Mouse (Mus musculus): ENCODE results near the gene Ggn.
"Not testable (repeated sequence)": the region's sequence is repeated elsewhere in the genome, so short reads cannot be mapped to it uniquely, and the experiment has no call there.

Gene Ggn

DNA sequence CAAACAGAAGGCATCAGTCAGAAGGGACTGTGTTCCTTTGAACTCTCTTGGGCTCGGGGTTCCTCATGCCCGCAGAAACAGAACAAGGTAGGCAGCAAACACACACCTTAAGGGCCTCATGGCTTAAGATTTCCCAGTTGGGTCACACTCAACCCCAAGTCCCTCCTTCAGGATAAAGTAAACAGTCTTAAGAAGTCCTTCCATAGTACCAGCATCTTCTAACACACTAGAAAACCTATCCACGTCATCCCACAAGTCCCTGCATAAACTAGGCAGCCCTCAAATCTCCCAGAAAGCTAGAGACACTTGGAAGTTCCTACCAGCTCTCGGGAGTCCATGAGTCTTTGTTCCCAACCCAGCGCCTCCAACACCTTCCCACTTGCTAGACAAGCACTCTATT is 7.7 kb upstream of the Ggn start:
- no peak for DNase-seq (ENCODE audit: low spot score in 2 of 2)

DNA sequence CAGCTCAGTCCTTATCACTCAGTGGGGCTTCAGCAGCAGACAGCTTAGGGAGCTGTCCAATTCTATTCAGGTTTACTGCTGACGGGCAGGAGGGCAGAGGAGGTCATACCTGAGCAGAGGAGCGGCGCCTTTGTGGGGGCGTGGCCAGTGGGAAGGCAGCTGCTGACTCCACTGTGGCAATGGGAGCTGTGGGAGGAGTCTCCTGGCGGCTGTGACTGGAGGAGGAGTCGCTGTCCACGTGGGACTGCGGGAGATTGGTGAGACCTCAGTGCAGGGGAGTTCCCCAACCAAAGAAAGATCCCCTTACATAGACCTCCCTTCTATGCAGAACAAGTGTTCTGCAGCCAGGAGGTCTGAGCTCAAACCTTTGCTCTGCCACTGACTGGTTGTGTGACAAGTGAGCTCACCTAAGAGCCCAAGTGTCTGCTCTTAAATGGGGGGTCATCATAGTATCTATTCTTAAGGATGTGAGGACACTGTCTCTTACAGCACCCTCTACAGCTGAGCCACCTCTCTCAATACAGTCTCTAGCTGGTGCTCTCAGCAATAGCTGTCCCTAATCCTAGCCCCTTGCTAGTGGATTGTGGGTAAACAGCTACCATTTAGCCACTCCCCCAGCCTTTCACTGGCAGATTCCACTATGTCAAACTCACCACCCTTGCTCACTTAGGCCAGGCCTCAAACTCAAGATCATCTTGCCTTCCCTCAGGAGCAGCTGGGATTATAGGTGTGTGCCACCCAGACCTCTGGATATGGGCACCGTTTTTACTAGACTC is 7.1 kb upstream of the Ggn start:
- DNase-seq (ENCODE audit: low spot score in 2 of 2), result no peak

DNA sequence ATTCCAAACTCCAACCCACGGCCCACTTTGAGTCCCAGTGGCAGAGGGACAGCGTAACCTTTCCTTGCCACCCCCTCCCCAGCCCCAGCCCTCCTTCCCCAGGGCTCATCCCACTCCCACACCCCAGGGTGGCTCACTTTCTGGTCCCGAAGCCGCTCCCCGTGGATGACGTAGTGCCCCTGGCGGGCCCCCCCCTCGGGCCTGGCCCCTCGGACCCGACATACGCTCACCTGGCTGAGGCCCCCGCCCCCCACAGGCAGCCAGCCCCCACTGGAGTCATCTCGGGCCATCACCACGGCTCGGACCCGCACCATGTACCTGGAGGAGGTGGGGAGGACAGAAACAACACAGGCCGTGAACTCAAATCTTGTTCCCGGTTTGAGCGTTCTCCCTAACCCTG is 2.4 kb upstream of the Ggn start:
- DNase-seq (ENCODE audit: low spot score in 2 of 2), result no peak

DNA sequence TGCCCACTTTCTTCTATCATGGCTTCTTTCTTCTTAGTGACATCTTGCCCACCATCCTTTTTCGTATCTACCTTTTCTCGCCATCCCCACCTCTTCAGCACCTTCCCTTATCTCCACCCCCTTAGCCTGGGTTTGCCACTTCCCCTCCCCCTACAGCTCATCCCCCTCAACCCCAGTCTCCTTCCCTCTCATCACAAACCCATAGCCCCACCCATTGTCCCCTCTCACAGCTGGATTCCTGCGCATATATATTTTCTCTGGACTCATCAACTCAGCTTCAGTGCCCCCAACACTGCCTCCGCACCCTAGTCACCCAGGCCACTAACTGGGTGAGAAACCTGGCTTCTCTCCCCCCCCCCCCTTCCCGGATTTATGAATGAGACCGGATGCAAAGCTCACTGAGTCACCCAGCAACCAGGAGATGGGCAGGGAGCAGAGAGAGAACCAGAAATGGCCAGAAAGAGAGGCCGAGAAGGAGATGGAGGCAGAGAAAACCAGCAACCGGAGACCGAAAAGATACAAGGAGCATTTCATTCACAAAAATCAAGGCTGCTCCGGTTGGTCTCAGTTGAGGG is 1.8 kb upstream of the Ggn start:
- DNase-seq (ENCODE audit: low spot score in 2 of 2), result no peak

DNA sequence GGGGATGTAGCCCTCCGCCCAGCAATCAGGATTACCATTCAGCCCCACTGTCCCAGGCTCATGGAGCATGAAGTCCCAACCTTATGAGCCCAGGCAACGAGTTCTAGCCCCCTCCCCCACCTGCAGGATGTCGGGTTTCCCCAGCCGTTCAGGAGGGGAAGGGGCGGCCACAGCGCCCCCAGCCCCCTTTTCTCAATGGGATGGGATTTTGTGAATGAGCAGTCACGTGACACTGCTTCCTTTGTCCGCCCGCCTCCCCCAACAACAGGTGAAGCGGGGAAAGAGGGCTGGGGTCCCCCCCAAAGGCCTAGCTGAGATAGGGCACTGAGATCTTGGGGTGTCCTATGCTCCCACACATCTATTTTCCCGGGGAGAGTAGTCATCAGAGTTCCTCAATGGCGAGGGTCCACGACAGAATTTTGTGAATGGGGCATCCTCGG is 1.2 kb upstream of the Ggn start:
- no peak for DNase-seq (ENCODE audit: low spot score in 2 of 2)

DNA sequence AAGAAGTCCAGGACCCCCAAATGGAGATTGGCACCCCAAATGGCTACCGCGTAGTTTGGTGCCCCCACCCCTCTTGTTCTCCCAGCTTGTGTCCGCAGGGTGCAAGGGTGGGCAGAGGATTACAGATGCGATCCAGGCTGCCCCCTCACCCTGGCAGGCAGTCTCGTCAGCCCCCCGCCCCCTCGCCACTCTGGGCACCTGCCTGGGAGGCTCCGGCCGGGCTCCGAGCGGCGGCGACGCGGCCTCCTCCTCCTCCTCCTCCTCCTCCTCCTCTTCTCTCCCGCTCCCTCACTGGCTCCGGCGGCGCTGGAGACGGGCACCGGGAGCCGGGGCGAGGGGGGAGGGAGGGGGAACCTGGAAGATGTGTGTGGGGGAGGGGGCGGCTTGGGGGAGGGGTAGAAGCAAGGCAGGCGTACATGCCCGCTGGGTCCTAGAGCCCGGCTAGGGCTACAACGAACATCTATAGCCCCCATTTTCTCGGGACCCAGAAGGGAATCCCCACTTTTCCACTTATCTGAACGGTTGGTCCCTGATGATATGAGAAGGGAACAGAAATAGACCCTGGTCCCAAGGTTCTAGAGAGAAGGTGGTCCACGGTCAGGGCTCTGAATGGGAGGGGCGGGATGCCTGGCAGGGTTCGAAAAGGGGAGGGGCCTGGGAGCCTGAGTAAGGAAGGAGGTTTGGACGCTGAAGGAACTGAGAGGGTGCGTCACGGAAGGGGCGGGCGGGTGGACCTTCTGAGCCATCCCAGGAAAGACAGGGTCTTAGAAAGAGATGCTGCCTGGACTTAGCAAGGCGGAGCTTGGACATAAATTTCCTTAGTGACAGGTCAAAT is 562 bp upstream of the Ggn start:
- peak in 1 of 2 experiments; percentile 83 for DNase-seq (ENCODE audit: low spot score in 2 of 2)

DNA sequence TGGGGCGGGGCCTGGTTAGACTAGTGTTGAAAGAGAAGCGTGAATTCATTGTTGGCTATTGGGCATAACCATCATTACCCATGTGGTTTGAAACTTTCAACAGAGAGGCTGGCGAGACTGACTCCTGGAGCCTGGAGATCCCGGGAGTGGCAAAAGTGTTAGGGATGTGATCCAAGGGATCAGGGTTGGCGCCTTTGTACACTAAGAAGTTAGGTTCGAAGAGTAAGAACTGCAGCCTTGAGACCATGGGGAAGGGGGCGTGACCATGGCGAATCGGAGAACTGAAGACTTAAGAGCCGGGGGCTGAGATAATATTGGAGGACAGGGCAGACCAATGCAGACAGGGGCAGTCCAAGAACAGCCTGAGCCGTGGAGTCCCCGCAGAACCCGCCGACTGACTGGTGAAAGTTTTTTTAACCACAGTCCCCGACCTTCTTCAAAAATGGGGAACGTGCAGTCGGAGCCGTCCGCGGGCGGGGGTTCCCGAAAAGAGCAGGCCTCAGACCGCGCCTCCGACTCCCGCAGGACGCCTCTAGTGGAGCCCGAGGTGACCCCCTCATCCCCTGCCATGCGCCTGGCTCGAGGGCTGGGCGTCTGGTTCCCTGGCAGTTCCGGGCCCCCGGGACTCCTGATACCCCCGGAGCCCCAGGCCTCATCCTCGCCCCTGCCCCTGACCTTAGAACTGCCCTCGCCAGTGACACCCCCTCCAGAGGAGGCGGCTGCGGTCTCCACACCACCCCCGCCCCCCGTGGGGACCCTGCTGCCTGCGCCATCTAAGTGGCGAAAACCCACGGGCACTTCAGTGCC is 948 bp downstream of the Ggn start:
- DNase-seq (ENCODE audit: low spot score in 2 of 2), result no peak

DNA sequence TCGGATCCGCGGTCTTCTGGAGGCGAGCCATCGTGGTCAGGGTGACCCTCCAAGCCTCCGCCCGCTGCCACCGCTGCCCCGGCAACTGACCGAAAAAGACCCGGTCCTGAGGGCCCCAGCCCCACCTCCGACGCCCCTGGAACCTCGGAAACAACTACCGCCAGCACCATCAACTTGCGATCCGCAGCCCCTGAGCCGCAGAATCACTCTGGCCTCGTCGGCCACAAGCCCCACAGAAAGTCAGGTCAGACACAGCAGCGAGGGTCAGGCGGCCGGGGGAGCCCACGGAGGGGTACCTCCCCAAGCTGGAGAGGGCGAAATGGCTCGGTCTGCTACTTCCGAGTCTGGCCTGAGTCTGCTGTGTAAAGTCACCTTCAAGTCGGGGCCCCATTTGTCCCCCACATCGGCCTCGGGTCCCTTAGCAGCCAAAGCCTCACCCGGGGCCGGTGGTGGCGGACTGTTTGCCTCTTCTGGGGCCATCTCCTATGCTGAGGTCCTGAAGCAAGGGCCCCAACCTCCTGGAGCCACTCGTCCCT is 1.6 kb downstream of the Ggn start:
- no peak for DNase-seq (ENCODE audit: low spot score in 2 of 2)

DNA sequence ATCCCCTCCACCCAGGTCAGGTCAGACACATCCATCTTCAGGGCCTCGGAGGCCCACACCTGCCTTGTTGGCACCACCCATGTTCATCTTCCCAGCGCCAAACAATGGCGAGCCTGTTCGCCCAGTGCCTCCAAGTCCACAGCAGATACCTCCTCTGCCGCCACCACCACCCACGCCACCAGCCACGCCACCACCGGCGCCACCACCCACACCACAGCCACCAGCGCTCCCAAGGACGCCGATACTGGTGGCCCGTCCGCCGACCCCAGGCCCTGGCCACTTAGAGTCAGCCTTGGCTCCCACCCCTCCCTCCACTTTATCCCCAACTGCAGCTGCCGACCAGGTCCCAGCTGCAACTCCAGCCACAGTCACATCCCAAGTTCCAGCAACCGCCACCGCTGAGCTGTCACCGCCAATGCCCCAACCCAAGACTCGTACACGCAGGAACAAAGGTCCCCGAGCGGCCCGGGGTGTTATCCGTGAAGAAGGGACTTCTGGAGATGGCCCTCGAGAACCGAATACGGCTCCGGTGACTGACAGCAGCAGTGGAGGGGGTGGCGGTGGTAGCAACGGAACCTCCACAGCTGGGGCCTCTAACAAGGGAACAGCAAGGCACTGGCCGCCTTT is 2.5 kb downstream of the Ggn start:
- no peak for DNase-seq (ENCODE audit: low spot score in 2 of 2)

DNA sequence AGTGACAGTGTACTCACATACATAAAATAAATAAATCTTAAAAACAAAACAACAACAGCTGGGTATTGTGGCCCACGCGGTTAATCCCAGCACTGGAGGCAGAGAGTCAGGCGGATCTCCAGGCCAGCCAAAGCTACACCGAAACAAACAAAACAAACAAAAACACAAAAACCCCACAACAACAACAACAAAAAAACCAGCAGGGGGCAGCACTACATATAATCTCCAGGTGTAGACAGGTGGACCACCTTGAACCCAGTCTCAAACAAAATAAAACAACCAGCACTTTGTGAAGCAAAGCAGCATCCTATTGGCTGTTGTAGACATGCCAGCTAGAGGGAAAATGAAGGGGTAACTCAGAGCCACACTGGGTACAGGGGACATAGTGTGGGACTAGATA is 8.1 kb downstream of the Ggn start:
- DNase-seq (ENCODE audit: low spot score in 2 of 2), result no peak

DNA sequence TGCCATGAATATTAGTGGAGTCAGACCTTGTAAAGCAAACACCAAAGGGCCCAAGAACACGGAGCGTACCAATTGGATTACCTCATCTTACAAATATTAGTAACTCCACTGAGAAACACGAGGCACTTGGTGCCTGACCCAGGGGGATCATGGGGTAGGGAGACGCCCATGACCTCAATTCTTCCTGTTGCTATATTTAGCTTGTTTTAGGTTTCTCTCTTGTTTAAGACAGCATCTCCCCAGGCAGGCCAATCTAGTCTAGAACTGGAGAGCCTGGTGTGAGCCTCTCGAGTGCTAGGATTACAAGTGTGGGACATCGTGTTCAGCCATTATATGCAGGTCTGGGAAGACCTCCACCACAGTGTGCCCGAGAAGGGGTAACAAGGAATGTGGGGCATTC is 9.3 kb downstream of the Ggn start:
- no peak for DNase-seq (ENCODE audit: low spot score in 2 of 2)

DNA sequence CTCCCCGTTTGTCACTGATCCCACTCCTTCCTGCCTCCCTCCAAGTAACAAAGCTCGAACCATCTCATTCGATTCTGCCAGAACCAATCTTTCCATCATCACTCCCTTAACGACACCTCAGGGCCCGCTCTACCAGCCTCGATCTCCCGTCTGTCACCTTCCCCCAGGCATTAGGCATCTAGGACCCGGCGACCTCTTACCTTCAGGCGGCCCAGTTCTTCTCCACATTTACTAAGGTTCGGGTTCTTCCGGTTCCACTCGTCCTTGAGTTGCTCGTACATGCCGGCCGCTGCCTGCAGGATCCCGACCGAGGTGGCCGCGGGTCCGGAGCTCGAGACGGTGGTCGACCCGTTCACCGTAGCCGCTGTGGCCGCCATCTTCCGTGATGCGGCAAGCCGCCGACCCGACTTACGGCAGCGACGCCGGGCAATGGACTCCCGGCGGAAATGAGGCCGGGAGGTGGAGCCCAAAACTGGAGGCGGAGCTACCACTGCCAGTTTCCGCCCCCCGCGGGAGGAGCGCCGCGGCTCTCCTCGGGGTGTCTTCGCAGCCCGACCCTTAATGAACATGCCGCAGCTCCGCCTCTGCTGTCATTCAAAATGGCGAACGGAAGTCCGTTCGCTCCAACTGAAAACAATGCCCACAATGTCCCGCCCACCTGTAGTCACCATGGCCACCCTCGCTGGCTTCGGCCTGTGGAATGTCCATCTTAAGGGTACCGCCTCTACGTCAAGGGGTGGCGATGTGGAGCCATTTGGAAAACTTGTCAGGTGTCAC is 10.3 kb downstream of the Ggn start, which contains the start of gene Psmd8:
Psmd8 (minus strand) TSS at position 625 of the 777 bp plus-strand sequence.
- peak; percentile 93 to 96 for DNase-seq (ENCODE audit: low spot score in 2 of 2)

DNA sequence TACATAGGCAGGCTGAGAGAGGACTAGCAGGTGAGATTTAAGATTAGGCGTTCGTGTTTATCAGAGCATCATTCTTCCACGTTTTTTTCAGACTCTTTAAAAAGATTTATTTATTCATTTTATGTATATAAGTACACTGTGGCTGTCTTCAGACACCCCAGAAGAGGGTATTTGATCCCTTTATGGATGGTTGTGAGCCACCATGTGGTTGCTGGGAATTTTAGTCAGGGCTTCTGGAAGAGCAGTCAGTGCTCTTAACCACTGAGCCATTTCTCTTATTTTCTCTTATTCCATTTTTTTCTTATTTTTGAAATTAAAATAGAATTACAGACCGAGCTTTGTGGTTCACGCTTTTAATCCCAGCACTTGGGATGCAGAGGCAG is 10.8 kb downstream of the Ggn start:
- DNase-seq (ENCODE audit: low spot score in 2 of 2), result no peak

DNA sequence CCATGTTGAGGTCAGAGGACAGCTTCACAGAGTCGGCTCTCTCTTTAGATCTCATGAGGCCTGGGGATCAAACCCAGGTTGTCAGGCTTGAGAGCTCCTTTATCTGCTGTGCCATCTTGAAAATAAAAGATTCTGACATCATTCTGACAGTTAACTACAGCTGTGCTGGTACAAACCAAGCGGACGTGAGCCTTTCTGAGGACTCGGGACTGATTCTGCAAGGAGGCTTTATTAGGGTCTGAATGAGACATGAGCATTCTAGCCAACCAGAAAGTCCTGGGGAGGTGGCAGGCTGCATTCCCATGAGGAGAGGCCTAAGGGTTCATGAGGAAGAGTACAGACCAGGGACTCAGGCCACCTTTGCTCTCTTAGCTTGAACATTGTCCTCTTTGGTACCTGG is 11.3 kb downstream of the Ggn start:
- DNase-seq (ENCODE audit: low spot score in 2 of 2), result not testable (repeated sequence)

DNA sequence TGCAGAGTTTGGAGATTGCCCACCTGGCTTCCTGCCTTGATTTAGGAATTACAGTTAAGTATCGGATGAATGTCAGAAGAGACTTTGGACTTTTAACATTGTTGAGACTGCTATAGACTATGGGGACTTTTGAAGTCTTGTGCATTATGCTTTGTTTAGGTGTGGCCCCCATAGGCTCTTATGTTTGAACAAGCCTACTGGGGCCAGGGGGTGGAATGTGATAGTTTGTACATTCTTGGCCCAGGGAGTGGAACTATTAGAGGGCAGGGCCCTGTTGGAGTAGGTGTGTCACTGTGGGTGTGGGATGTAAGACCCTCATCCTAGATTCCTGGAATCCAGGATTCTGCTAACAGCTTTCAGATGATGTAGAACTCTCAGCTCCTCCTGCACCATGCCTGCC is 24.2 kb downstream of the Ggn start:
- DNase-seq (ENCODE audit: low spot score in 2 of 2), result not testable (repeated sequence)

DNA sequence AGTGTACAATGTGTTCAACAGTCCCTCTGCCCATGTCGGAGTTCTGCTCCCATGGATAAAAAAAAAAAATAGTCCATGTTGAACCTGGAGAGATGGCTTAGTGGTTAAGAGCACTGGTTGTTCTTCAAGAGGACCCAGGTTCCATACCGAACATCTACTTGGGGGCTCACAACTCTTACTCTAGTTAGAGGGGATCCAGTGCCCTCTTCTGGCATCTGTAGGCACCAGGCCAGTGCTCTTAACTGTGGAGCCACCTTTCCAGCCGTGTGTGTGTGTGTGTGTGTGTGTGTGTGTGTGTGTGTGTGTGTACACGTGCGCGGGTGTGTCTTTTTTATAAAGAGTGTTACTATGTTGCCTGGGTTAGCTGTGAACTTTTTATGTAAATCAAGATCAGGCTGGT is 32.6 kb downstream of the Ggn start:
- no peak for DNase-seq (ENCODE audit: low spot score in 2 of 2)

DNA sequence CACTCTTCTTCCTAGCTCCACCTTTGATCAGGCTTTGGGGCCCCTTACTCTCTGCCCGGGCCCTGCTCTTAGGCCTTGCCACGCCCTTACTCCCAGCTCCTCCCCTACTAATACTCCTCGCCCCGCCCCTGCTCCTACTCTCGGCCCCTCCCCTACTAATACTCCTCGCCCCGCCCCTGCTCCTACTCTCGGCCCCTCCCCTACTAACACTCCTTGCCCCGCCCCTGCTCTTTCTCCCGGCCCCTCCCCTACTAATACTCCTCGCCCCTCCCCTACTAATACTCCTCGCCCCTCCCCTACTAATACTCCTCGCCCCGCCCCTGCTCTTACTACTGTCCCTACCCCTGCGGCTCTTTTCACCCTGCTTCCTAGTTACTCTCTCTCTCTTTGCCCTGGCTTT is 41.0 kb downstream of the Ggn start:
- not testable (repeated sequence) for DNase-seq (ENCODE audit: low spot score in 2 of 2)

DNA sequence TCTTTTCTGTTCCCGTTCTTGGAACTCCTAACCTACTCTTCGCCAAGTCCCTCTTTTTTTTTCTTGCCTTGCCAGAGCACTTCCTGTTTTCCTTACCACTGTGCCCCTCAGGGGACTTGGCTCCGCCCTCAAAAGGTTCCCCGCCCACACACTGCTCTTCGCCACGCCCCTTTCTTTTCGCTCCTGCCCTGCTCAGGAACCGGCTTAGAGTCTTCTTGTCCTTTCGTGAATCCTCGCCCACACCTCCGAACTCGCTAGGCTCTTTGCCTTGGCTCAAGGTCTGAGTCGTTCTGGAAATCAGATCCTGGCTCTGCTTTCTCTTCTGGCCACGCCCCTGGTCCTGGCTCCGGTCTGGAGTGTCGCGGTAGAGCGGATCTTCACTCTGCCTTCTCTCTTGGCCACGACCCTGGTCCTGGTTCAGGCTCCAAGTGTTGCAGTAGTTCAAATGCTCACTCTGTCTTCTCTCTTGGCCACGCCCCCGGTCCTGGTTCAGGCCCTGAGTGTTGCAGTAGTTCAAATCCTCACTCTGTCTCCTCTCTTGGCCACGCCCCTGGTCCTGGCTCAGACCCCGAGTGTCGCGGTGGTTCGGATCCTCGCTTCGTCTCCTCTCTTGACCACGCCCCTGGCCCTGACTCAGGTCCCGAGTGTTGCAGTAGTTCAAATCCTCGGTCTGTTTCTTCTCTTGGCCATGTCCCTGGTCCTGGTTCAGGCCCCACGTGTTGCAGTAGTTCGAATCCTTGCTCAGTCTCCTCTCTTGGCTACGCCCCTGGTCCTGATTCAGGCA is 41.6 kb downstream of the Ggn start:
- DNase-seq (ENCODE audit: low spot score in 2 of 2), result peak in 1 of 2 experiments; percentile 68

DNA sequence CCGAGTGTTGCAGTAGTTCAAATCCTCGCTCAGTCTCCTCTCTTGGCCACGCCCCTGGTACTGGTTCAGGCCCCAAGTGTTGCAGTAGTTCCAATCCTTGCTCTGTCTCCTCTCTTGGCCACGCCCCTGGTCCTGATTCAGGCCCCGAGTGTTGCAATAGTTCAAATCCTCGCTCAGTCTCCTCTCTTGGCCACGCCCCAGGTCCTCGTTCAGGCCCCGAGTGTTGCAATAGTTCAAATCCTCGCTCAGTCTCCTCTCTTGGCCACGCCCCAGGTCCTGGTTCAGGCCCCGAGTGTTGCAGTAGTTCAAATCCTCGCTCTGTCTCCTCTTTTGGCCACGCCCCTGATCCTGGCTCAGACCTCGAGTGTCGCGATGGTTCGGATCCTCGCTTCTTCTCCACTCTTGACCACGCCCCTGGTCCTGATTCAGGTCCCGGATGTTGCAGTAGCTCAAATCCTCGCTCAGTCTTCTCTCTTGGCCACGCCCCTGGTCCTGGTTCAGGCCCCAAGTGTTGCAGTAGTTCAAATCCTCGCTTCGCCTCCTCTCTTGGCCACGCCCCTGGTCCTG is 42.3 kb downstream of the Ggn start:
- no peak for DNase-seq (ENCODE audit: low spot score in 2 of 2)
